Mouse (Mus musculus) CH12.LX (cell line): ENCODE measurements at regions not wholly inside any gene's neighbourhood (a gene's known extent, or its start where the extent isn't known, plus 50 kb on each side); places are given as distances from the start of the nearest gene placed in this dataset.

Experiments used
- DNase-seq: peaks from one replicate; pipeline ENCODE4 v3.0.0-alpha.2; 2013; ENCODE audit errors: extremely low read depth
- H3K27ac ChIP-seq: 2 replicates; pipeline ENCODE4 v1.5.1; 2012; ENCODE audit warnings: low read depth, mild to moderate bottlenecking, control low read depth, moderate library complexity; ENCODE audit not compliant: insufficient read depth
- H3K27me3 ChIP-seq: replicated peaks from 2 replicates; pipeline ENCODE3; 2012; ENCODE audit warnings: inconsistent platforms
- H3K36me3 ChIP-seq, 2 experiments: replicated peaks in 1 of 2; 2 replicates each; pipeline versions ENCODE3 to v1.6.1; 2012; ENCODE audit warnings: inconsistent platforms in 1 of 2, low read length in 1 of 2, mild to moderate bottlenecking in 1 of 2, mixed read lengths in 1 of 2, moderate library complexity in 1 of 2; ENCODE audit not compliant: control insufficient read depth in 1 of 2, insufficient read depth in 1 of 2
- H3K4me1 ChIP-seq, 2 experiments: 2 replicates each; pipeline ENCODE4 v1.6.1; 2012; ENCODE audit warnings: inconsistent platforms in 1 of 2, moderate library complexity in 1 of 2; ENCODE audit not compliant: insufficient read depth in 2 of 2, control insufficient read depth in 1 of 2
- H3K4me2 ChIP-seq: 2 replicates; pipeline ENCODE4 v1.6.1; 2012; ENCODE audit warnings: low read depth, mild to moderate bottlenecking, control low read depth; ENCODE audit not compliant: poor library complexity, insufficient read depth, severe bottlenecking
- H3K4me3 ChIP-seq, 3 experiments: fragments of 150-350 bp in 1 of 3; sonication (generic) in 1 of 3; replicated peaks in 1 of 3; 2 replicates each; pipeline versions ENCODE3 to v1.5.1; 2011 to 2012; ENCODE audit warnings: low read depth in 2 of 3, low read length in 2 of 3, mild to moderate bottlenecking in 2 of 3, moderate library complexity in 2 of 3, control low read depth in 1 of 3, improper control_type of control experiment in 1 of 3, inconsistent platforms in 1 of 3, mixed read lengths in 1 of 3; ENCODE audit not compliant: poor library complexity in 1 of 3
- H3K79me2 ChIP-seq: replicated peaks from 2 replicates; pipeline ENCODE4 v1.6.1; 2012; ENCODE audit warnings: mild to moderate bottlenecking, moderate library complexity; ENCODE audit not compliant: control insufficient read depth, poor library complexity, insufficient read depth, severe bottlenecking; ENCODE audit errors: extremely low read depth
- H3K9ac ChIP-seq: 2 replicates; pipeline ENCODE4 v1.6.1; 2012; ENCODE audit warnings: low read depth, mild to moderate bottlenecking, control low read depth, moderate library complexity; ENCODE audit not compliant: insufficient read depth
- H3K9me3 ChIP-seq: replicated peaks from 2 replicates; pipeline ENCODE3; 2012; ENCODE audit warnings: low read length, inconsistent platforms, mixed read lengths
- CHD1 ChIP-seq: IDR thresholded peaks from 2 replicates; pipeline ENCODE4 v1.6.1; 2012; ENCODE audit warnings: low read depth, low read length, improper control_type of control experiment, inconsistent platforms
- CHD2 ChIP-seq: IDR thresholded peaks from 2 replicates; pipeline ENCODE4 v1.6.1; 2011; ENCODE audit warnings: low read length, improper control_type of control experiment
- CTCF ChIP-seq, 2 experiments: IDR thresholded peaks in 1 of 2; conservative IDR thresholded peaks in 1 of 2; 2 replicates each; pipeline ENCODE4 v1.5.1; 2011 to 2012; ENCODE audit warnings: low read depth in 2 of 2, low read length in 2 of 2, improper control_type of control experiment in 1 of 2, inconsistent platforms in 1 of 2, mild to moderate bottlenecking in 1 of 2, moderate library complexity in 1 of 2
- E2F4 ChIP-seq: IDR thresholded peaks from 2 replicates; pipeline ENCODE4 v1.6.1; 2011; ENCODE audit warnings: low read depth, low read length, improper control_type of control experiment; ENCODE audit not compliant: insufficient replicate concordance
- ELF1 ChIP-seq: IDR thresholded peaks from 2 replicates; pipeline ENCODE4 v1.6.1; 2014; ENCODE audit warnings: low read depth, mild to moderate bottlenecking, inconsistent platforms, low read length, improper control_type of control experiment
- EP300 ChIP-seq: IDR thresholded peaks from 2 replicates; pipeline ENCODE4 v1.6.1; 2011; ENCODE audit warnings: low read length, improper control_type of control experiment
- KAT2A ChIP-seq: IDR thresholded peaks from 2 replicates; pipeline ENCODE4 v1.6.1; 2012; ENCODE audit warnings: low read length, improper control_type of control experiment, inconsistent platforms; ENCODE audit not compliant: insufficient replicate concordance
- MAFK ChIP-seq: IDR thresholded peaks from 2 replicates; pipeline ENCODE4 v1.6.1; 2011; ENCODE audit warnings: low read length, improper control_type of control experiment; ENCODE audit not compliant: insufficient replicate concordance
- MAZ ChIP-seq: IDR thresholded peaks from 2 replicates; pipeline ENCODE4 v1.6.1; 2012; ENCODE audit warnings: low read depth, mild to moderate bottlenecking, inconsistent platforms, low read length, improper control_type of control experiment, moderate library complexity
- MEF2A ChIP-seq: IDR thresholded peaks from 2 replicates; pipeline ENCODE4 v1.6.1; 2014; ENCODE audit warnings: low read depth, mild to moderate bottlenecking, inconsistent platforms, low read length, improper control_type of control experiment, borderline replicate concordance
- MYC ChIP-seq: IDR thresholded peaks from 2 replicates; pipeline ENCODE4 v1.6.1; 2011; ENCODE audit warnings: low read depth, mild to moderate bottlenecking, improper control_type of control experiment, low read length
- NELFE ChIP-seq: IDR thresholded peaks from 2 replicates; pipeline ENCODE4 v1.6.1; 2011; ENCODE audit warnings: low read depth, low read length, improper control_type of control experiment
- NRF1 ChIP-seq: IDR thresholded peaks from 2 replicates; pipeline ENCODE4 v1.6.1; 2014; ENCODE audit warnings: low read depth, mild to moderate bottlenecking, inconsistent platforms, low read length, improper control_type of control experiment, moderate library complexity
- PAX5 ChIP-seq: IDR thresholded peaks from 2 replicates; pipeline ENCODE4 v1.6.1; 2012; ENCODE audit warnings: low read length, inconsistent platforms, mixed read lengths
- POLR2AphosphoS2 ChIP-seq: IDR thresholded peaks from 2 replicates; pipeline ENCODE4 v1.6.1; 2011; ENCODE audit warnings: low read depth, low read length, improper control_type of control experiment
- RAD21 ChIP-seq: IDR thresholded peaks from 2 replicates; pipeline ENCODE4 v1.6.1; 2011; ENCODE audit warnings: low read depth, mild to moderate bottlenecking, low read length, improper control_type of control experiment, moderate library complexity
- SIN3A ChIP-seq: IDR thresholded peaks from 2 replicates; pipeline ENCODE4 v1.6.1; 2012; ENCODE audit warnings: low read length, improper control_type of control experiment, inconsistent platforms
- UBTF ChIP-seq: IDR thresholded peaks from 2 replicates; pipeline ENCODE4 v1.6.1; 2012; ENCODE audit warnings: low read depth, mild to moderate bottlenecking, inconsistent platforms, low read length, improper control_type of control experiment, moderate library complexity
- USF1 ChIP-seq: IDR thresholded peaks from 2 replicates; pipeline ENCODE4 v1.6.1; 2014; ENCODE audit warnings: low read depth, mild to moderate bottlenecking, inconsistent platforms, low read length, improper control_type of control experiment
- USF2 ChIP-seq: conservative IDR thresholded peaks from 2 replicates; pipeline ENCODE4 v1.6.1; 2011; ENCODE audit warnings: low read depth, low read length, improper control_type of control experiment
- ZC3H11A ChIP-seq: IDR thresholded peaks from 2 replicates; pipeline ENCODE4 v1.6.1; 2012; ENCODE audit warnings: low read depth, mild to moderate bottlenecking, inconsistent platforms, low read length, improper control_type of control experiment
- ZKSCAN1 ChIP-seq: IDR thresholded peaks from 2 replicates; pipeline ENCODE4 v1.6.1; 2012; ENCODE audit warnings: low read depth, inconsistent platforms, low read length, improper control_type of control experiment, borderline replicate concordance
- ZNF384 ChIP-seq: IDR thresholded peaks from 2 replicates; pipeline ENCODE4 v1.6.1; 2012; ENCODE audit warnings: low read depth, low read length, improper control_type of control experiment, inconsistent platforms
- dilution Hi-C: fragments of 300-500 bp; cut with MboI; formaldehyde crosslinking; loops from 2 replicates; pipeline ENCODE4 v1.14.3; 2020; ENCODE audit warnings: low sequenced_read_pairs; ENCODE audit not compliant: extremely low pct_unique_long_range_greater_than_20kb, extremely low pct_ligation_motif_present
- in situ Hi-C: fragments of 300-500 bp; cut with MboI; formaldehyde crosslinking; loops from 3 replicates; pipeline ENCODE4 v1.14.3; 2019; ENCODE audit warnings: low sequenced_read_pairs, low pct_ligation_motif_present, low pct_unique_long_range_greater_than_20kb, mixed read lengths

DNA sequence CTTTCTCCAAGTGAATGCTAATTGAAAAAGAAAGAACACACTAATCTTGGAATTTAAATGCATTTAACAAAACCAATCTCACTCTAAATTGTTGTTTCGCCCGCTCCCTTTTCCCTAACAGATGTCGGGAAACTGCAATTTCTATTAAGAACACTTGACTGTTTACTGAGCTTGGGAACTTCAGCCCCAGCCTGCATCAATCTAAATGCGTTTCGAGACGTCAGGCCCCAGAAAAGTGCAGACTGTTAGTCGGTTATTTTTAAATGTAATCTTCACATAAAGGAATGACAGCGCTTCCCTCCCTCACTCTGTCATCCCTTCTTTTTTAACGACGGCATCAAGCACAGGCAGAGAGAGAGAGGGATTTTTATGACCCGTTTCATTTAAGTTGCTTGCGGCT is 677.7 kb downstream of the Vrk1 start:
- H3K4me2 ChIP-seq, result no peak overlapping the region
- no peak overlapping the region for H3K9ac ChIP-seq
- no peak overlapping the region for H3K27ac ChIP-seq
- dilution Hi-C loops, result no loop called here
- H3K79me2 ChIP-seq, result no peaks in the 10 kb centered on the region
- peaks cover 70% of the 10 kb centered on the region for H3K9me3 ChIP-seq
- in situ Hi-C loops, result no loop called here
- no peaks in the 10 kb centered on the region for H3K36me3 ChIP-seq
- TF ChIP-seq NELFE (no peak), CHD1 (no peak)
- H3K27me3 ChIP-seq, result no peaks in the 10 kb centered on the region
- H3K4me3 ChIP-seq, result no peak overlapping the region
- H3K4me1 ChIP-seq, result no peaks in the 10 kb centered on the region
- no peak for DNase-seq

DNA sequence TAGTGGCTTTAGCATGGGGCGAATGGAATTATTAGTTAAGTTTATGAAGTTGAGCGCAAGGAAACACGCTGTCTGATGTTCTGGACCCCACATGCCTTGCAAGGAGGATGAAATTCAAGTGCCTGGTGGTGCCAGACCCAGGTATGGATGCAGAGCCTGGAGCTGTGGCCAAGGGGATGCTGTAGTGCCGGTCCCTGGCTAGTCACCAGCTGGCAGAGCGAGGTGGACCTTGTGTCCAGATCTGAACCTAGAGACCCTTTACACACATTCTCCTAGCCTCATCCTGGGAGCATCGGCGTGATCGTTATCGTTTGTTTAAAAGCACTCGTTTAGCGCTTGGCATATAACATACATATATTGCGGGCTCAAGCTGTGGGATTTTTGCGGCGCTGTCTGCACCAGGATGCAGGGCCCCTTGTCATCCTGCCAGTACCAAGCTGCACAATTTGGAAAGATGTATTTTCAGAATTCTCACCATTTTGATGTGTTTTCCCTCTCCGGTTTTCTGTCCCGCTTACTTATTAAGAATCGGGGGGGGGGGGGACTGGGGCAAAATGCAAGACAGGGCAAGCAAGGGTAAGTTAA is 678.2 kb downstream of the Vrk1 start:
- Histone ChIP-seq H3K27me3 (no peaks in the 10 kb centered on the region), H3K4me3 (no peak overlapping the region)
- TF ChIP-seq POLR2AphosphoS2 (no peak), CTCF (conservative IDR thresholded peaks at IDR 0.05 in 1 of 2, IDR thresholded peaks at IDR 0.05 in 1 of 2; ENCODE audit: low read depth in 2 of 2, low read length in 2 of 2) (no peak), ZC3H11A (no peak), MAZ (no peak), ZKSCAN1 (no peak), MEF2A (no peak), E2F4 (no peak), ELF1 (no peak)

DNA sequence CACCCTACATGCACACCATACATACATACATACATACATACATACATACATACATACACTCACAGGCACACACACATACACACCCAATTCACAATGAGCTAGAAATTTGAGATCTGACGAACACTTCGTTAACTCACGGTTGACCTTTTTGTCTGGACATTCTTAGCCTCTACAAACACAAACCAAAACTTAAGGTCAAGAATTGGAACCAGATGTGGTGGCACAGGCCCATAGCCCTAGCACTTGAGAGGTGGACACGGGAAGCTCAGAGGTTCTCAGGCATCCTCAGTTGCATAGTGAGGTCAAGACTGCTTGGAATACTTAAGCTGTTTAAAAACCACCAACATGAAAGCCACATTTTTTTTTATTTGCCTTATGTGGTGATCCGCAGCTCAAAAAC is 692.9 kb downstream of the Vrk1 start:
- dilution Hi-C loops, result no loop called here

More for the DNA sequence above, 678.2 kb downstream of the Vrk1 start:
- Histone ChIP-seq H3K27ac (no peak overlapping the region), H3K9me3 (peaks cover 70% of the 10 kb centered on the region), H3K4me2 (no peak overlapping the region), H3K9ac (no peak overlapping the region), H3K4me1 (no peaks in the 10 kb centered on the region), H3K79me2 (no peaks in the 10 kb centered on the region), H3K36me3 (no peaks in the 10 kb centered on the region)
- dilution Hi-C loops (no loop called here), in situ Hi-C loops (no loop called here)
- DNase-seq, result no peak

More for the DNA sequence above, 692.9 kb downstream of the Vrk1 start:
- Histone ChIP-seq H3K9me3 (peaks cover 85% of the 10 kb centered on the region), H3K4me2 (no peak overlapping the region), H3K4me3 (no peak overlapping the region), H3K4me1 (no peaks in the 10 kb centered on the region), H3K79me2 (no peaks in the 10 kb centered on the region), H3K9ac (no peak overlapping the region), H3K27me3 (no peaks in the 10 kb centered on the region), H3K27ac (no peak overlapping the region), H3K36me3 (no peaks in the 10 kb centered on the region)
- TF ChIP-seq USF1, result no peak
- TF ChIP-seq USF2, result no peak
- TF ChIP-seq KAT2A, result no peak
- TF ChIP-seq NELFE, result no peak
- TF ChIP-seq MYC, result no peak
- TF ChIP-seq E2F4, result no peak
- no peak for TF ChIP-seq PAX5
- TF ChIP-seq MEF2A, result no peak
- TF ChIP-seq RAD21, result no peak
- no peak for TF ChIP-seq MAFK
- TF ChIP-seq ELF1, result no peak
- no peak for TF ChIP-seq ZKSCAN1
- TF ChIP-seq NRF1, result no peak
- no peak for TF ChIP-seq POLR2AphosphoS2
- TF ChIP-seq ZNF384, result no peak
- TF ChIP-seq EP300, result no peak
- no peak for TF ChIP-seq SIN3A
- no peak for TF ChIP-seq UBTF
- TF ChIP-seq CHD2, result no peak
- in situ Hi-C loops, result no loop called here
- no peak for DNase-seq
